Mouse (Mus musculus) stomach, postnatal 0 days (tissue): ENCODE measurements at regions not wholly inside any gene's neighbourhood (a gene's known extent, or its start where the extent isn't known, plus 50 kb on each side); places are given as distances from the start of the nearest gene placed in this dataset.

Experiments used
- ATAC-seq: fragments of 200-750 bp; cut with Nextera tagmentation; 2 replicates; pipeline ENCODE4 v1.8.0; 2017; ENCODE audit not compliant: low FRiP score, low TSS enrichment
- DNase-seq: peaks from one replicate; pipeline ENCODE4 v3.0.0-alpha.2; 2016; ENCODE audit warnings: low spot score
- H3K27ac ChIP-seq: fragments of 300-500 bp; sonication (generic); replicated peaks from 2 replicates; pipeline ENCODE4 v1.5.1; 2014; ENCODE audit warnings: mild to moderate bottlenecking, control low read depth
- H3K27me3 ChIP-seq: fragments of 300-500 bp; sonication (generic); 2 replicates; pipeline ENCODE4 v1.6.1; 2014; ENCODE audit warnings: low read length; ENCODE audit not compliant: control insufficient read depth, insufficient read depth
- H3K36me3 ChIP-seq: fragments of 300-500 bp; sonication (generic); 2 replicates; pipeline ENCODE4 v1.6.1; 2014; ENCODE audit warnings: low read length, mixed read lengths; ENCODE audit not compliant: control insufficient read depth, insufficient read depth
- H3K4me1 ChIP-seq: fragments of 300-500 bp; sonication (generic); replicated peaks from 2 replicates; pipeline ENCODE4 v1.6.1; 2014; ENCODE audit warnings: antibody characterized with exemption; ENCODE audit not compliant: control insufficient read depth, insufficient read depth
- H3K4me2 ChIP-seq: fragments of 300-500 bp; sonication (generic); replicated peaks from 2 replicates; pipeline ENCODE4 v1.6.1; 2014; ENCODE audit warnings: low read depth, mild to moderate bottlenecking, control low read depth, moderate library complexity
- H3K4me3 ChIP-seq: fragments of 300-500 bp; sonication (generic); 2 replicates; pipeline ENCODE4 v1.5.1; 2014; ENCODE audit warnings: low read depth, low read length, control low read depth
- H3K9ac ChIP-seq: fragments of 300-500 bp; sonication (generic); 2 replicates; pipeline ENCODE4 v1.6.1; 2014; ENCODE audit warnings: mild to moderate bottlenecking, low read length, control low read depth, mixed read lengths
- H3K9me3 ChIP-seq: fragments of 300-500 bp; sonication (generic); 2 replicates; pipeline ENCODE4 v1.6.1; 2016; ENCODE audit warnings: low read length; ENCODE audit not compliant: control insufficient read depth
- CTCF ChIP-seq: IDR thresholded peaks from 2 replicates; pipeline ENCODE4 v1.5.1; 2016; ENCODE audit warnings: antibody characterized with exemption, low read depth, mild to moderate bottlenecking, moderate library complexity
- EP300 ChIP-seq: optimal IDR thresholded peaks from 2 replicates; pipeline ENCODE3; 2016; ENCODE audit warnings: antibody characterized with exemption
- WGBS: fragments of 180-500 bp; shearing (Covaris S2); extraction: QIAGEN DNeasy Blood & Tissue Kit; methylation state at CpG from one replicate; pipeline ENCODE4 v1.1.7; 2014; 5-methylcytosine and 5-hydroxymethylcytosine counted together

- Histone ChIP-seq H3K4me2 (no peak overlapping the region), H3K4me3 (no peak overlapping the region), H3K4me1 (no peaks in the 10 kb centered on the region), H3K27me3 (no peaks in the 10 kb centered on the region), H3K9me3 (no peaks in the 10 kb centered on the region), H3K36me3 (no peaks in the 10 kb centered on the region), H3K27ac (no peak overlapping the region; the same call in 1 of the 2 replicates), H3K9ac (no peak overlapping the region)
- DNase-seq: no peak
- TF ChIP-seq CTCF: no peak
- TF ChIP-seq EP300: no peak
- 65% methylated on average over 2 of the region's 2 CpGs for WGBS
- ATAC-seq: no peak
These were observed 329.0 kb upstream of the Pbx1 start for GRCm38 (mm10) chr1:168761095-168761494.

- no peak overlapping the region for H3K9ac ChIP-seq
- ATAC-seq: no peak
- H3K27ac ChIP-seq: no peak overlapping the region
- no peak for DNase-seq
- no peaks in the 10 kb centered on the region for H3K36me3 ChIP-seq
- TF ChIP-seq EP300 (no peak), CTCF (no peak)
- H3K4me2 ChIP-seq: no peak overlapping the region
- H3K27me3 ChIP-seq: no peaks in the 10 kb centered on the region
- 76% methylated on average over 1 of the region's 1 CpGs for WGBS
- H3K4me1 ChIP-seq: no peaks in the 10 kb centered on the region
- no peak overlapping the region for H3K4me3 ChIP-seq
- no peaks in the 10 kb centered on the region for H3K9me3 ChIP-seq
These were observed 328.2 kb upstream of the Pbx1 start for GRCm38 (mm10) chr1:168760239-168760638.

- Histone ChIP-seq H3K36me3 (no peaks in the 10 kb centered on the region), H3K4me2 (no peak overlapping the region), H3K9ac (no peak overlapping the region), H3K4me1 (no peaks in the 10 kb centered on the region), H3K27me3 (no peaks in the 10 kb centered on the region), H3K9me3 (no peaks in the 10 kb centered on the region), H3K4me3 (no peak overlapping the region), H3K27ac (no peak overlapping the region)
- DNase-seq (no peak), ATAC-seq (no peak)
- TF ChIP-seq EP300: no peak
- peak; percentile 48 for TF ChIP-seq CTCF
- 79% methylated on average over 2 of the region's 2 CpGs for WGBS
These were observed 326.8 kb upstream of the Pbx1 start for GRCm38 (mm10) chr1:168758835-168759234.

- 79% methylated on average over 7 of the region's 7 CpGs for WGBS
- ATAC-seq (no peak), DNase-seq (no peak)
- no peak for TF ChIP-seq CTCF
- no peak for TF ChIP-seq EP300
- H3K9ac ChIP-seq: no peak overlapping the region
- no peak overlapping the region for H3K4me3 ChIP-seq
- no peaks in the 10 kb centered on the region for H3K27me3 ChIP-seq
- H3K27ac ChIP-seq: no peak overlapping the region
- no peaks in the 10 kb centered on the region for H3K9me3 ChIP-seq
- H3K4me1 ChIP-seq: no peaks in the 10 kb centered on the region
- H3K36me3 ChIP-seq: no peaks in the 10 kb centered on the region
- no peak overlapping the region for H3K4me2 ChIP-seq
These were observed 322.1 kb upstream of the Pbx1 start for GRCm38 (mm10) chr1:168754196-168754595.

- no peak overlapping the region for H3K4me3 ChIP-seq
- no peak for ATAC-seq
- no peaks in the 10 kb centered on the region for H3K9me3 ChIP-seq
- no peak overlapping the region for H3K9ac ChIP-seq
- H3K4me1 ChIP-seq: no peaks in the 10 kb centered on the region
- H3K27me3 ChIP-seq: no peaks in the 10 kb centered on the region
- no peak overlapping the region for H3K4me2 ChIP-seq
- 80% methylated on average over 1 of the region's 1 CpGs for WGBS
- H3K36me3 ChIP-seq: no peaks in the 10 kb centered on the region
- DNase-seq: no peak
- H3K27ac ChIP-seq: no peak overlapping the region
- TF ChIP-seq EP300 (no peak), CTCF (no peak)
These were observed 311.4 kb upstream of the Pbx1 start for GRCm38 (mm10) chr1:168743435-168743834.

GRCm38 (mm10) chr1:168738005-168738404 is 305.9 kb upstream of the Pbx1 start:
- ATAC-seq: no peak

More at GRCm38 (mm10) chr1:168738005-168738404, 305.9 kb upstream of the Pbx1 start:
- TF ChIP-seq CTCF (no peak), EP300 (no peak)
- Histone ChIP-seq H3K27ac (no peak overlapping the region), H3K9me3 (no peaks in the 10 kb centered on the region), H3K36me3 (no peaks in the 10 kb centered on the region), H3K4me3 (no peak overlapping the region), H3K9ac (no peak overlapping the region), H3K4me2 (no peak overlapping the region), H3K27me3 (no peaks in the 10 kb centered on the region), H3K4me1 (no peaks in the 10 kb centered on the region)
- 50% methylated on average over 3 of the region's 3 CpGs for WGBS
- DNase-seq: no peak
